Mouse (Mus musculus): ENCODE data around the gene Cd300a. TPM values are rescaled to one million over a fixed set of nuclear protein-coding genes. Genes with fewer than 3 reads are reported as not detected.
"Not testable (repeated sequence)": the region's sequence is repeated elsewhere in the genome, so short reads cannot be mapped to it uniquely, and the experiment has no call there.

Cd300a gene
- total RNA-seq, 1 experiment from 2014 or later: 100 TPM

GRCm38 (mm10) chr11:114884380-114885100, 5.3 kb upstream of the Cd300a start:
- no peak for ATAC-seq (ENCODE audit: extremely low read depth, insufficient number of reproducible peaks, low FRiP score, poor library complexity, severe bottlenecking)

- ATAC-seq (ENCODE audit: extremely low read depth, insufficient number of reproducible peaks, low FRiP score, poor library complexity, severe bottlenecking): no peak
Observed at GRCm38 (mm10) chr11:114890542-114890941, 701 bp downstream of the Cd300a start.

- ATAC-seq (ENCODE audit: extremely low read depth, insufficient number of reproducible peaks, low FRiP score, poor library complexity, severe bottlenecking): no peak
Observed at GRCm38 (mm10) chr11:114896085-114896484, 6.2 kb downstream of the Cd300a start.

GRCm38 (mm10) chr11:114898026-114898425, 8.2 kb downstream of the Cd300a start:
- ATAC-seq (ENCODE audit: extremely low read depth, insufficient number of reproducible peaks, low FRiP score, poor library complexity, severe bottlenecking): peak; percentile 86

- ATAC-seq (ENCODE audit: extremely low read depth, insufficient number of reproducible peaks, low FRiP score, poor library complexity, severe bottlenecking): no peak
Observed at GRCm38 (mm10) chr11:114903224-114903623, 13.4 kb downstream of the Cd300a start.

GRCm38 (mm10) chr11:114907567-114907966, 17.7 kb downstream of the Cd300a start:
- peak; percentile 93 for ATAC-seq (ENCODE audit: extremely low read depth, insufficient number of reproducible peaks, low FRiP score, poor library complexity, severe bottlenecking)

GRCm38 (mm10) chr11:114908086-114908485, 18.2 kb downstream of the Cd300a start:
- ATAC-seq (ENCODE audit: extremely low read depth, insufficient number of reproducible peaks, low FRiP score, poor library complexity, severe bottlenecking): peak; percentile 30; the same call in 1 of the 2 replicates

- not testable (repeated sequence) for ATAC-seq (ENCODE audit: extremely low read depth, insufficient number of reproducible peaks, low FRiP score, poor library complexity, severe bottlenecking)
Observed at GRCm38 (mm10) chr11:114909538-114909937, 19.7 kb downstream of the Cd300a start.

GRCm38 (mm10) chr11:114912847-114913246, 23.0 kb downstream of the Cd300a start:
- peak; percentile 70 for ATAC-seq (ENCODE audit: extremely low read depth, insufficient number of reproducible peaks, low FRiP score, poor library complexity, severe bottlenecking)

GRCm38 (mm10) chr11:114914978-114915377, 25.1 kb downstream of the Cd300a start:
- ATAC-seq (ENCODE audit: extremely low read depth, insufficient number of reproducible peaks, low FRiP score, poor library complexity, severe bottlenecking): no peak

GRCm38 (mm10) chr11:114917120-114917519, 27.3 kb downstream of the Cd300a start:
- peak; percentile 76 for ATAC-seq (ENCODE audit: extremely low read depth, insufficient number of reproducible peaks, low FRiP score, poor library complexity, severe bottlenecking)

GRCm38 (mm10) chr11:114922439-114922838, 32.6 kb downstream of the Cd300a start:
- no peak for ATAC-seq (ENCODE audit: extremely low read depth, insufficient number of reproducible peaks, low FRiP score, poor library complexity, severe bottlenecking)

GRCm38 (mm10) chr11:114923961-114924360, 34.1 kb downstream of the Cd300a start:
- ATAC-seq (ENCODE audit: extremely low read depth, insufficient number of reproducible peaks, low FRiP score, poor library complexity, severe bottlenecking): peak; percentile 57; the same call in 1 of the 2 replicates

GRCm38 (mm10) chr11:114929581-114929980, 39.7 kb downstream of the Cd300a start:
- no peak for ATAC-seq (ENCODE audit: extremely low read depth, insufficient number of reproducible peaks, low FRiP score, poor library complexity, severe bottlenecking)

GRCm38 (mm10) chr11:114931041-114931440, 41.2 kb downstream of the Cd300a start:
- ATAC-seq (ENCODE audit: extremely low read depth, insufficient number of reproducible peaks, low FRiP score, poor library complexity, severe bottlenecking): peak; percentile 68

GRCm38 (mm10) chr11:114933591-114933990, 43.8 kb downstream of the Cd300a start:
- peak; percentile 14; the same call in 1 of the 2 replicates for ATAC-seq (ENCODE audit: extremely low read depth, insufficient number of reproducible peaks, low FRiP score, poor library complexity, severe bottlenecking)

GRCm38 (mm10) chr11:114934144-114934543, 44.3 kb downstream of the Cd300a start, which contains the start of gene Cd300lb:
TSS of gene Cd300lb (minus strand) at chr11:114934386.
- peak; percentile 42 for ATAC-seq (ENCODE audit: extremely low read depth, insufficient number of reproducible peaks, low FRiP score, poor library complexity, severe bottlenecking)

Measured in neutrophil, adult 5-6 weeks (primary cell).